ENCODE assay signal across 8 mouse cellular contexts in the genomic region with DNA sequence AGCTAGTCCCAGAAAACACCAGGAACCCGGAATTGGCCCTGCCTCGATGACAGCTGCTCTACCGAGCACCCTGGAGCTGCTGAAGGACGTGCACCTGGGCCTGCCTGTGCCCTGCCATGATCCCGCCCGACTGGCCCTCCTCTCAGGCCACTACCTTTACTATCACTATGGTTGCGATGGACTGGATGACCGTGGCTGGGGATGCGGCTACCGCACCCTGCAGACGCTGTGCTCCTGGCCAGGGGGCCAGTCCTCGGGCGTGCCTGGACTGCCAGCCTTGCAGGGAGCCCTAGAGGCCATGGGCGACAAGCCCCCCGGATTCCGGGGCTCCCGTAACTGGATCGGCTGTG. TPM values are rescaled to one million over a fixed set of nuclear protein-coding genes. Genes with fewer than 3 reads are reported as not detected.
DNase-seq lines count a peak whose midpoint lies in the region; ATAC-seq lines count a peak whose summit lies in the region.

No protein-coding gene starts in this region.

- peaks cover 45% of the 10 kb centered on the region for H3K36me3 ChIP-seq in heart, embryonic 15.5 days
- H3K36me3 ChIP-seq in hindbrain, embryonic 12.5 days: peaks cover 48% of the 10 kb centered on the region
- peaks cover 50% of the 10 kb centered on the region for H3K36me3 ChIP-seq in midbrain, embryonic 10.5 days

- peak; percentile 23 for ATAC-seq in heart, embryonic 15.5 days (replicated peaks; ENCODE audit: insufficient number of reproducible peaks, insufficient read depth, low FRiP score, low read depth)
- peak; percentile 6 for ATAC-seq in activated CD4-positive, CD25-positive, alpha-beta regulatory T cell, adult 4 months
- ATAC-seq in hindbrain, embryonic 12.5 days (ENCODE audit: low FRiP score): peak; percentile 73

- WGBS in heart, embryonic 15.5 days: 7% methylated on average over 18 of the region's 18 CpGs
- WGBS in hindbrain, embryonic 12.5 days: 8% methylated on average over 18 of the region's 18 CpGs
- WGBS in midbrain, embryonic 10.5 days: 9% methylated on average over 18 of the region's 18 CpGs

- peak overlapping the region; percentile 65 for H3K4me3 ChIP-seq in heart, embryonic 15.5 days
- H3K4me3 ChIP-seq in hindbrain, embryonic 12.5 days: peak overlapping the region; percentile 51
- H3K4me3 ChIP-seq in midbrain, embryonic 10.5 days: peak overlapping the region; percentile 79

- H3K27ac ChIP-seq in heart, embryonic 15.5 days: peak overlapping the region; percentile 96
- peak overlapping the region; percentile 86 for H3K27ac ChIP-seq in hindbrain, embryonic 12.5 days
- peak overlapping the region; percentile 94 for H3K27ac ChIP-seq in midbrain, embryonic 10.5 days (replicated peaks)

- H3K9ac ChIP-seq in heart, embryonic 15.5 days: peak overlapping the region; percentile 78
- peak overlapping the region; percentile 80 for H3K9ac ChIP-seq in hindbrain, embryonic 12.5 days

- peak overlapping the region; percentile 99 for H3K4me2 ChIP-seq in heart, embryonic 15.5 days
- H3K4me2 ChIP-seq in hindbrain, embryonic 12.5 days (replicated peaks): peak overlapping the region; percentile 95

- H3K27me3 ChIP-seq in heart, embryonic 15.5 days: peaks cover 22% of the 10 kb centered on the region
- peaks cover 34% of the 10 kb centered on the region for H3K27me3 ChIP-seq in hindbrain, embryonic 12.5 days
- H3K27me3 ChIP-seq in midbrain, embryonic 10.5 days (ENCODE audit: low read depth, poor library complexity, severe bottlenecking): peaks cover 35% of the 10 kb centered on the region

- H3K9me3 ChIP-seq in heart, embryonic 15.5 days (replicated peaks): no peaks in the 10 kb centered on the region
- no peaks in the 10 kb centered on the region for H3K9me3 ChIP-seq in hindbrain, embryonic 12.5 days (replicated peaks)
- no peaks in the 10 kb centered on the region for H3K9me3 ChIP-seq in midbrain, embryonic 10.5 days (replicated peaks)

- intact Hi-C loops in heart, postnatal 10 days (cut with DNase I): loop anchor here (5.0 kb wide), 1 partner anchor 208 kb away; a partner anchor contains a TSS
- intact Hi-C loops in left cerebral cortex, postnatal 10 days (cut with DNase I): no loop called here
- intact Hi-C loops in left cerebral cortex, postnatal 25 days (cut with DNase I): loop anchor here (5.0 kb wide), 1 partner anchor 247 kb away; a partner anchor contains a TSS

- H3K4me1 ChIP-seq in heart, embryonic 15.5 days (replicated peaks): peaks cover 27% of the 10 kb centered on the region
- H3K4me1 ChIP-seq in hindbrain, embryonic 12.5 days: peaks cover 16% of the 10 kb centered on the region
- peaks cover 49% of the 10 kb centered on the region for H3K4me1 ChIP-seq in midbrain, embryonic 10.5 days

- DNase-seq in heart, postnatal 10 days: no peak
- no peak for DNase-seq in midbrain, embryonic 10.5 days (ENCODE audit: low spot score)
- DNase-seq in left cerebral cortex, postnatal 10 days (ENCODE audit: extremely low spot score in 1 of 2, low spot score in 2 of 2): no peak
- DNase-seq in urinary bladder, adult 2 months (ENCODE audit: low spot score): no peak
- no peak for DNase-seq in left cerebral cortex, postnatal 25 days (ENCODE audit: low spot score in 2 of 2)

RNA-seq across cellular contexts. Expression of a gene that starts 0.3 kb away (rescaled TPM):
- polyA plus RNA-seq in heart, embryonic 15.5 days (2015; fragmentation: Nextera tagmentation; extraction: Ambion mirVana): 6.1 and 11.2 TPM in 2 replicates
- 1 to 10 TPM; 8.8 to 10.0 TPM for total RNA-seq in heart, postnatal 10 days (2021)
- polyA plus RNA-seq in activated CD4-positive, CD25-positive, alpha-beta regulatory T cell, adult 4 months (2017; shearing (Covaris generic)): 1 to 10 TPM in 1 of 2 experiments, not detected in 1; 1.7 TPM
- polyA plus RNA-seq in hindbrain, embryonic 12.5 days (2016; fragmentation: Nextera tagmentation; extraction: Ambion mirVana): 8.1 and 10.3 TPM in 2 replicates
- polyA plus RNA-seq in midbrain, embryonic 10.5 days (2016; fragmentation: Nextera tagmentation; extraction: Ambion mirVana): 9.6 and 11.0 TPM in 2 replicates
- 10 to 100 TPM; 20.4 to 20.8 TPM for total RNA-seq in left cerebral cortex, postnatal 10 days (2021)
- 8.2 and 9.0 TPM in 2 replicates for polyA plus RNA-seq in urinary bladder, adult 2 months (2012; rRNA removed)
- 10 to 100 TPM in 1 of 2 experiments, 1 to 10 TPM in 1; 9.8 to 13.3 TPM for total RNA-seq in left cerebral cortex, postnatal 25 days (2021)

RNA-seq across cellular contexts. Expression of a gene that starts 7.4 kb away (rescaled TPM):
- 8.1 and 15.8 TPM in 2 replicates for polyA plus RNA-seq in heart, embryonic 15.5 days (2015; fragmentation: Nextera tagmentation; extraction: Ambion mirVana)
- total RNA-seq in heart, postnatal 10 days (2021): 1 to 10 TPM; 4.6 to 4.8 TPM
- not detected for polyA plus RNA-seq in activated CD4-positive, CD25-positive, alpha-beta regulatory T cell, adult 4 months (2017; shearing (Covaris generic))
- 12.6 and 13.1 TPM in 2 replicates for polyA plus RNA-seq in hindbrain, embryonic 12.5 days (2016; fragmentation: Nextera tagmentation; extraction: Ambion mirVana)
- polyA plus RNA-seq in midbrain, embryonic 10.5 days (2016; fragmentation: Nextera tagmentation; extraction: Ambion mirVana): 3.4 and 4.8 TPM in 2 replicates
- total RNA-seq in left cerebral cortex, postnatal 10 days (2021): 100 to 1,000 TPM in 1 of 2 experiments, 10 to 100 TPM in 1; 99.1 to 105 TPM
- 0.87 and 1.1 TPM in 2 replicates for polyA plus RNA-seq in urinary bladder, adult 2 months (2012; rRNA removed)
- total RNA-seq in left cerebral cortex, postnatal 25 days (2021): 10 to 100 TPM; 54.9 to 63.3 TPM

RNA-seq across cellular contexts. Expression of a gene that starts 12.8 kb away (rescaled TPM):
- polyA plus RNA-seq in heart, embryonic 15.5 days (2015; fragmentation: Nextera tagmentation; extraction: Ambion mirVana): 70.5 and 95.7 TPM in 2 replicates
- 10 to 100 TPM; 91.0 to 91.9 TPM for total RNA-seq in heart, postnatal 10 days (2021)
- 10 to 100 TPM; 65.0 to 75.8 TPM for polyA plus RNA-seq in activated CD4-positive, CD25-positive, alpha-beta regulatory T cell, adult 4 months (2017; shearing (Covaris generic))
- polyA plus RNA-seq in hindbrain, embryonic 12.5 days (2016; fragmentation: Nextera tagmentation; extraction: Ambion mirVana): 151 and 152 TPM in 2 replicates
- polyA plus RNA-seq in midbrain, embryonic 10.5 days (2016; fragmentation: Nextera tagmentation; extraction: Ambion mirVana): 190 and 192 TPM in 2 replicates
- 100 to 1,000 TPM; 164 to 170 TPM for total RNA-seq in left cerebral cortex, postnatal 10 days (2021)
- polyA plus RNA-seq in urinary bladder, adult 2 months (2012; rRNA removed): 163 and 168 TPM in 2 replicates
- total RNA-seq in left cerebral cortex, postnatal 25 days (2021): 100 to 1,000 TPM; 176 to 178 TPM

RNA-seq across cellular contexts. Expression of a gene that starts 19.5 kb away (rescaled TPM):
- 37.7 and 53.3 TPM in 2 replicates for polyA plus RNA-seq in heart, embryonic 15.5 days (2015; fragmentation: Nextera tagmentation; extraction: Ambion mirVana)
- 10 to 100 TPM; 22.5 to 23.3 TPM for total RNA-seq in heart, postnatal 10 days (2021)
- 1 to 10 TPM; 1.3 to 1.5 TPM for polyA plus RNA-seq in activated CD4-positive, CD25-positive, alpha-beta regulatory T cell, adult 4 months (2017; shearing (Covaris generic))
- polyA plus RNA-seq in hindbrain, embryonic 12.5 days (2016; fragmentation: Nextera tagmentation; extraction: Ambion mirVana): 40.0 and 40.7 TPM in 2 replicates
- polyA plus RNA-seq in midbrain, embryonic 10.5 days (2016; fragmentation: Nextera tagmentation; extraction: Ambion mirVana): 61.0 and 61.1 TPM in 2 replicates
- total RNA-seq in left cerebral cortex, postnatal 10 days (2021): 1 to 10 TPM; 4.1 to 4.9 TPM
- 54.5 and 62.8 TPM in 2 replicates for polyA plus RNA-seq in urinary bladder, adult 2 months (2012; rRNA removed)
- total RNA-seq in left cerebral cortex, postnatal 25 days (2021): 1 to 10 TPM; 4.3 to 5.9 TPM

RNA-seq across cellular contexts. Expression of a gene that starts 38.7 kb away (rescaled TPM):
- 6.5 and 10.4 TPM in 2 replicates for polyA plus RNA-seq in heart, embryonic 15.5 days (2015; fragmentation: Nextera tagmentation; extraction: Ambion mirVana)
- 1 to 10 TPM; 4.4 to 5.4 TPM for total RNA-seq in heart, postnatal 10 days (2021)
- 10 to 100 TPM in 1 of 2 experiments, 1 to 10 TPM in 1; 7.8 to 10.1 TPM for polyA plus RNA-seq in activated CD4-positive, CD25-positive, alpha-beta regulatory T cell, adult 4 months (2017; shearing (Covaris generic))
- 21.9 and 23.6 TPM in 2 replicates for polyA plus RNA-seq in hindbrain, embryonic 12.5 days (2016; fragmentation: Nextera tagmentation; extraction: Ambion mirVana)
- polyA plus RNA-seq in midbrain, embryonic 10.5 days (2016; fragmentation: Nextera tagmentation; extraction: Ambion mirVana): 12.0 and 14.3 TPM in 2 replicates
- 10 to 100 TPM; 28.6 to 28.9 TPM for total RNA-seq in left cerebral cortex, postnatal 10 days (2021)
- 16.6 and 17.1 TPM in 2 replicates for polyA plus RNA-seq in urinary bladder, adult 2 months (2012; rRNA removed)
- 10 to 100 TPM; 21.3 to 23.2 TPM for total RNA-seq in left cerebral cortex, postnatal 25 days (2021)

Comparison
In these comparisons a context has a peak if more than half of its experiments do, and no peak if none do; other contexts are left out.
1. ATAC-seq: peak in every context shown above with its lines; median percentile 73 in hindbrain, embryonic 12.5 days; 23 in heart, embryonic 15.5 days; 6 in activated CD4-positive, CD25-positive, alpha-beta regulatory T cell, adult 4 months.